15 mouse cellular contexts compared by ENCODE assay signal in genomic region chr10:62294112-62294511, GRCm38 (mm10). TPM values are rescaled to one million over a fixed set of nuclear protein-coding genes. Genes with fewer than 3 reads are reported as not detected.
DNase-seq lines count a peak whose midpoint lies in the region; ATAC-seq and TF ChIP-seq lines count a peak whose summit lies in the region.
"Had no signal": no experiment of that assay in that cellular context is flagged by ENCODE, and none has a peak within 500 bp of the region (broad histone marks: within the 10 kb centered on the region; RNA-seq: fewer than 3 reads in every experiment).

No protein-coding gene starts in this region.

- no peak overlapping the region for H3K4me3 ChIP-seq in intestine, postnatal 0 days (ENCODE audit: low read depth, low read length)
- H3K4me3 ChIP-seq: erythroblast, embryonic 14.5 days; neural tube, embryonic 13.5 days had no signal

- H3K27ac ChIP-seq in intestine, postnatal 0 days (ENCODE audit: low read depth, low read length), result no peak overlapping the region
- H3K27ac ChIP-seq: neural tube, embryonic 13.5 days had no signal

- no peaks in the 10 kb centered on the region for H3K9me3 ChIP-seq in intestine, postnatal 0 days (ENCODE audit: control insufficient read depth)
- H3K9me3 ChIP-seq: G1E; neural tube, embryonic 13.5 days had no signal

- TF ChIP-seq CTCF in intestine, postnatal 0 days (IDR thresholded peaks at IDR 0.05; ENCODE audit: low read depth), result no peak

- WGBS in intestine, postnatal 0 days, result 91% methylated on average over 4 of the region's 4 CpGs

- no peaks in the 10 kb centered on the region for H3K27me3 ChIP-seq in intestine, postnatal 0 days (replicated peaks; ENCODE audit: control insufficient read depth, insufficient read depth, low read length)
- H3K27me3 ChIP-seq: neural tube, embryonic 13.5 days had no signal

- no peak overlapping the region for H3K9ac ChIP-seq in intestine, postnatal 0 days (ENCODE audit: low read depth, low read length)
- H3K9ac ChIP-seq: neural tube, embryonic 13.5 days had no signal

- ATAC-seq in frontal cortex, adult (ENCODE audit: low TSS enrichment), result peak; percentile 69
- ATAC-seq in erythroid progenitor cell, adult 5-6 weeks (replicated peaks; ENCODE audit: low FRiP score, poor library complexity, severe bottlenecking), result 0 out of 2 replicates have a peak, but pooled peaks have one; percentile 36
- no peak for ATAC-seq in intestine, postnatal 0 days
- ATAC-seq: intestine, embryonic 16.5 days had no signal

- H3K4me2 ChIP-seq in intestine, postnatal 0 days (replicated peaks; ENCODE audit: low read depth), result no peak overlapping the region
- H3K4me2 ChIP-seq: neural tube, embryonic 13.5 days had no signal

- H3K4me1 ChIP-seq in intestine, postnatal 0 days (replicated peaks; ENCODE audit: control insufficient read depth, insufficient read depth, low read length), result no peaks in the 10 kb centered on the region

- DNase-seq in frontal cortex, postnatal 14 days (ENCODE audit: low spot score in 2 of 2), result no peak
- peak; percentile 58 for DNase-seq in cerebellum, adult 11 months
- peak; percentile 39 to 45 for DNase-seq in left cerebral cortex, adult 18-20 months (ENCODE audit: low spot score in 2 of 2)
- DNase-seq in spleen, adult 12 weeks (ENCODE audit: low spot score), result no peak
- no peak for DNase-seq in neural tube, embryonic 10.5 days (ENCODE audit: extremely low spot score, low spot score)
- DNase-seq: adrenal gland, adult 8-10 months; gastrocnemius, postnatal 36 days; heart, postnatal 10 days had no signal

- peaks cover 18% of the 10 kb centered on the region; the same call in 1 of the 2 replicates for H3K36me3 ChIP-seq in intestine, postnatal 0 days (ENCODE audit: control insufficient read depth, insufficient read depth)

RNA-seq across cellular contexts. Expression of gene Tacr2, which starts 41.9 kb away (rescaled TPM):
- not detected in 2 replicates for total RNA-seq in erythroid progenitor cell, adult 5-6 weeks (2015; ENCODE audit: low replicate concordance)
- not detected in 2 replicates for total RNA-seq in erythroid progenitor cell, adult 5-6 weeks (2017; ENCODE audit: low replicate concordance)
- total RNA-seq in left cerebral cortex, adult 18-20 months (2021), result under 1 TPM; 0.23 to 0.30 TPM
- 0.31 and 0.90 TPM in 2 replicates for polyA plus RNA-seq in intestine, postnatal 0 days (2015; fragmentation: Nextera tagmentation; extraction: Ambion mirVana)
- total RNA-seq: gastrocnemius, postnatal 36 days; heart, postnatal 10 days had no signal
- polyA plus RNA-seq: erythroblast, embryonic 14.5 days; G1E had no signal

Comparison
In these comparisons a context has a peak if more than half of its experiments do, and no peak if none do; other contexts are left out.
1. DNase-seq: peak in cerebellum, adult 11 months (single experiment) and left cerebral cortex, adult 18-20 months (2 of 2); none in frontal cortex, postnatal 14 days (0 of 2), spleen, adult 12 weeks (single experiment) and neural tube, embryonic 10.5 days (single experiment).